Mouse (Mus musculus): Measurements from ENCODE around the gene Plekhh2.

The Plekhh2 gene

DNA sequence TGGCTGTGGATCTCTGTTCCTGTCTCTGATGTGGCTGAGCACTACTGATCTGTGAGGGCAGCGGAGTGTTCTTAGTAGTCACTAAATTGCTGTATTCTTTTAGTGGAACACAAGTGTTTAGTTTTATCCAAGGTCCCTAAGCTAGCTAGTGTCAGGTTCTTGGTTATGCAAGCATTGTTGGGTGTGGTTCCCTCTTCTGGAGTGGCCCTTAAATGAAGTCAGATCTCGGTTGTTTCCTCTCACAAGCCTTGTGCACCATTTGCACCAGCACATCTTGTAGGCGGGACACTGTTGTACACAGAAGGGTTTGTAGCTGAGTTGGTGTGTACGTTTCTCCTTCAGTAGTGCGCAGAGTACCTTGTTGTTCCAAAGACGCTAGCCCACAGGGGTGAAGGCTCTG is 126.3 kb downstream of the Plekhh2 start:
- no peak for TF ChIP-seq CTCF (conservative IDR thresholded peaks at IDR 0.05; ENCODE audit: low read length)
- TF ChIP-seq POU5F1 (IDR thresholded peaks at IDR 0.05; ENCODE audit: borderline replicate concordance, low read length), result no peak
- no peak for TF ChIP-seq NANOG (IDR thresholded peaks at IDR 0.05; ENCODE audit: borderline replicate concordance, low read length)
- H3K27me3 ChIP-seq (ENCODE audit: insufficient read depth, low read length), result no peaks in the 10 kb centered on the region
- peaks cover 48% of the 10 kb centered on the region for H3K4me1 ChIP-seq (replicated peaks; ENCODE audit: low read depth, low read length)
- no peak overlapping the region for H3K4me3 ChIP-seq (replicated peaks; ENCODE audit: low read length)
- H3K9me3 ChIP-seq (ENCODE audit: low read length), result no peaks in the 10 kb centered on the region
- no peaks in the 10 kb centered on the region for H3K36me3 ChIP-seq (ENCODE audit: insufficient read depth, low read length)

DNA sequence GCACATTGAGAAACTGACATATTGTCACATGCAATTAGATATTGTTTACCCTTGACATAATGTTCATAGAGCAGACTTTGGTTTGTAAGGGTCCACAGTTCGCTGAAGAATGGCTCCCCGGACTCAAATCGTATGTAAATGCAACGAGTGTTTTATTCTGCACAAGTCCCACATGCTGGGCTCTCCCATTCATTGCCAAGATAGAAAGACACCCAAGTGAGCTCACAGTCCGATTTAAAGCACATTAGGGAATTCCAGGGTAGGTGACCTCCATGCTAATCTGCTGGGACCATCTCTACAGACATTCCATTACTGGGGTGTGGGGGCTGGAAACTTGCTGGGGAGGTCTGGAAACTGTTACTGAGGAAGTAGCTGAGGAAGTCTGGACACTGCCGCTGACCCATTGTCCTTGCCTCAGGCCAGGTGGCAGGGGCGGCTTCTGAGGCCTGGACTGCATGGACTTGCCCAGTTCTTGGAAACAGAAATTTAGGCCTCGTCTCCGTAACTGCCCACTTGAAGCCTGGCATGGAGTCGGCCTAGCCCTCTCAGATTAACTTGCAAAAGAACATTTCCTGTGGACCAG is 128.2 kb downstream of the Plekhh2 start:
- Histone ChIP-seq H3K36me3 (ENCODE audit: insufficient read depth, low read length) (no peaks in the 10 kb centered on the region), H3K4me3 (replicated peaks; ENCODE audit: low read length) (no peak overlapping the region), H3K9me3 (ENCODE audit: low read length) (no peaks in the 10 kb centered on the region), H3K4me1 (replicated peaks; ENCODE audit: low read depth, low read length) (peaks cover 62% of the 10 kb centered on the region), H3K27me3 (ENCODE audit: insufficient read depth, low read length) (no peaks in the 10 kb centered on the region)
- TF ChIP-seq POU5F1 (IDR thresholded peaks at IDR 0.05; ENCODE audit: borderline replicate concordance, low read length) (no peak), NANOG (IDR thresholded peaks at IDR 0.05; ENCODE audit: borderline replicate concordance, low read length) (no peak), CTCF (conservative IDR thresholded peaks at IDR 0.05; ENCODE audit: low read length) (no peak)

DNA sequence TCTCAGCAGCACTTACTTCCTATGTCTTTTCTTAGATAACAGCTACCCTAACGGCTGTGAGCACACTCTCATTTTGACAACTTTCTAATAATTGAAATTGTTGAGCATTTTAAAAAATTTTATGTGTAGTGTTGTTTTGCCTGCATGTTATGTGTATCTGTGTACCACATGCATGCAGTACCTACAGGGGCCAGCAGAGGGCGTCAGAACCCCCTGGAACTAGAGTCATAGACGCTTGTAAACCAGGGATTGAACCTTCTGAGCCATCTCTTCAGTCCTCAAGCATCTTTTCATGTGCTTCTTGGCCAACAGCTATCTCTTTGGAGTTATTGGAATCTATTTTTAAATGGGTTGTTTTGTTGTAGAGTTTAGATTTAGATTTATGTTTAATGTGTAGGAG is 130.2 kb downstream of the Plekhh2 start:
- H3K4me1 ChIP-seq (replicated peaks; ENCODE audit: low read depth, low read length), result peaks cover 60% of the 10 kb centered on the region
- no peaks in the 10 kb centered on the region for H3K9me3 ChIP-seq (ENCODE audit: low read length)
- no peak for TF ChIP-seq POU5F1 (IDR thresholded peaks at IDR 0.05; ENCODE audit: borderline replicate concordance, low read length)
- peak; percentile 94 for TF ChIP-seq CTCF (conservative IDR thresholded peaks at IDR 0.05; ENCODE audit: low read length)
- H3K36me3 ChIP-seq (ENCODE audit: insufficient read depth, low read length), result no peaks in the 10 kb centered on the region
- no peak overlapping the region for H3K4me3 ChIP-seq (replicated peaks; ENCODE audit: low read length)
- no peaks in the 10 kb centered on the region for H3K27me3 ChIP-seq (ENCODE audit: insufficient read depth, low read length)

DNA sequence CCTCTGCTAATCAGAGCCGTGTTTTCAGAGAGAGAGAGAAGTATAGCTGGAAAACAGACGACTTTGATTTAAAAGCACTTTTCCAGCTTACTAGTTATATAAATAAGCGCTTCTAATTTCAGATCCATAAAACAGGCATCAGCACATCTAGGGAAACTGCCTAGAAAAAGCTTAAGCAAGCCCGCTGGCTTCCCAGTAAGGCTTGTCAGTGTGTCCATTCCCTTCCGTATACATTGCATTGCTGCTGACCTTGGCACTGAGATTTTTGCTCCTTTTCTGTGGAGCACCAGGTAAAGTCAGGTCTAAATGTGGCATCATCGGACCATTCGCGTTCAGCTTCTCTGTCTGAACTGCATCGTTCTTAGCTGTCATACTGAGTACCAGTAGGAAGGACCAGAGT is 130.6 kb downstream of the Plekhh2 start:
- Histone ChIP-seq H3K4me3 (replicated peaks; ENCODE audit: low read length) (no peak overlapping the region), H3K36me3 (ENCODE audit: insufficient read depth, low read length) (no peaks in the 10 kb centered on the region), H3K9me3 (ENCODE audit: low read length) (no peaks in the 10 kb centered on the region), H3K4me1 (replicated peaks; ENCODE audit: low read depth, low read length) (peaks cover 59% of the 10 kb centered on the region), H3K27me3 (ENCODE audit: insufficient read depth, low read length) (no peaks in the 10 kb centered on the region)
- TF ChIP-seq NANOG (IDR thresholded peaks at IDR 0.05; ENCODE audit: borderline replicate concordance, low read length) (no peak), POU5F1 (IDR thresholded peaks at IDR 0.05; ENCODE audit: borderline replicate concordance, low read length) (no peak), CTCF (conservative IDR thresholded peaks at IDR 0.05; ENCODE audit: low read length) (no peak)

DNA sequence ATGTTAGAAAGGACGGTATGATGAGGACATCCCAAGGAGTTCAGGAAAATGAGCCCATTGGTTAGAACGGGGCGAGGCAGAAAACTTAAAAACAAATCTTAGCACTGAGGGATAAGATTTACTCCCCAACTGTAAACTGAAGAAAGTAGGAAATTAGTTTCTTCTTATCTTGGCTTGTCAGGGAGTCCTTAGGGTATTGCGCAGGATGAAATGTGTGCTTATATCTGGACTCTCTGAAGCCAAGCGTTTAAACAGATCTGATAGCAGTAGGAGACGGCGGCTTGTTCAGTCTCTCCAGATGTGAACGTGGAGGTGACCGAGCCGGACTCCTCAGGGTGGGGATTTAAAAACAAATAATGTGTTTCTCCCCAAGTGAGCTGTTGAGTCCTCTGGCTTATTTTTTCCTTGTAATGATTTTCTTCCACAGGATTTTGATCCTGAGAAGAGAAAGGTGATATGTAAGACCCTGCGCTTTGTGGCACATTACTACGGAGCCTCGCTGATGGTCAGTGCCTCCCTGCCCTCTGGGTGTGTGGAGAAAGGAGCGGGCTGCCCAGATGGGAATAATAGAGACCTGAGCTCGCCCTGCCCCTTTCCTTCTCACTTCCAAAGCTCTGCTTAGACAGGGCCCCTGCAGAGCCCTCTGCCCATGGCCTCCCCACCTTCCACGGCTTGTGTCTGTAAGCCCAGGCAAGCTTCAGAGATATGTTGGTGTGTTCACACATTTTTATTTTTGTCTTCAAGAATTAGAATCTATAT is 132.8 kb downstream of the Plekhh2 start:
- Histone ChIP-seq H3K36me3 (ENCODE audit: insufficient read depth, low read length) (no peaks in the 10 kb centered on the region), H3K4me3 (replicated peaks; ENCODE audit: low read length) (no peak overlapping the region), H3K9me3 (ENCODE audit: low read length) (no peaks in the 10 kb centered on the region), H3K27me3 (ENCODE audit: insufficient read depth, low read length) (no peaks in the 10 kb centered on the region), H3K4me1 (replicated peaks; ENCODE audit: low read depth, low read length) (peaks cover 42% of the 10 kb centered on the region)
- TF ChIP-seq CTCF (conservative IDR thresholded peaks at IDR 0.05; ENCODE audit: low read length) (no peak), NANOG (IDR thresholded peaks at IDR 0.05; ENCODE audit: borderline replicate concordance, low read length) (no peak), POU5F1 (IDR thresholded peaks at IDR 0.05; ENCODE audit: borderline replicate concordance, low read length) (no peak)

DNA sequence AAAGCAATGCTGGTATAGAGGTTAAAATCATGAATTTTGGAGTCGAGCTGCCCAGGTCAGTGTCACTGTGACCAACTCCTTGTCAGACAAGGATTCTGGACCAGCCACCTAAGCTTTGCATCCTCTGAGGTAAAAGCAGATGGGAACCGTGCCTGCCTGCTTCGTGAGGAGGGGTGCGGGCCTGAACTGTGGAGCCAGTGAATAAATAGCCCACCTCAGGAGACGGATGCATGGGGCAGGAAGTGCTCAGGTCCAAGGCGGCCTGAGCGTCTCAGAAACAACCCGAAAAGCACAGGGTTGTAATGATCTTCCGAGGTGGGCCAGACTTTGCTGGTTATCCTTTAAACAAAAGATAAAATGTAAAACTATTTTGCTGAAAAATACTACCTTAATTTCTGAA is 133.4 kb downstream of the Plekhh2 start:
- Histone ChIP-seq H3K9me3 (ENCODE audit: low read length) (no peaks in the 10 kb centered on the region), H3K4me3 (replicated peaks; ENCODE audit: low read length) (no peak overlapping the region), H3K36me3 (ENCODE audit: insufficient read depth, low read length) (no peaks in the 10 kb centered on the region), H3K27me3 (ENCODE audit: insufficient read depth, low read length) (no peaks in the 10 kb centered on the region), H3K4me1 (replicated peaks; ENCODE audit: low read depth, low read length) (peaks cover 36% of the 10 kb centered on the region)
- TF ChIP-seq POU5F1 (IDR thresholded peaks at IDR 0.05; ENCODE audit: borderline replicate concordance, low read length), result no peak
- TF ChIP-seq NANOG (IDR thresholded peaks at IDR 0.05; ENCODE audit: borderline replicate concordance, low read length), result no peak
- no peak for TF ChIP-seq CTCF (conservative IDR thresholded peaks at IDR 0.05; ENCODE audit: low read length)

DNA sequence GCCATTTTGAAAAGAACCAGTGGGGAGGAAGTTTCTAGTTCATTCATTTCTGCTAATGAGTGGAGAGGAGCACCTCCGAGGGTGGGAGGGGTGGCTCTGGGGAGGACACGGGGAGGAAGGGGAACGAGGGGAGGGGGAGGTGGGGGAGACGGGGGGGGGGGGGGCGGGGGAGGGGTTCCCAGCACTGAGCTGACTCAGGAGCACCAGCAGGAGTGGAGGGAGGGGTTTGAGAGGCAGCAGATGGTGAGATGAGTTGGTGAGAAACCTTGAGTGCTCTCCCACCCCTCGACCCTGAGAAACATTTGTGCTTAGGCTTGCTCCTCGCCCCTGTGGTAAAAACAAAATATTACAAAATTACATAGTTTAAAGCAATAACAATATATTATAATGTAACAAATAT is 134.2 kb downstream of the Plekhh2 start:
- no peaks in the 10 kb centered on the region for H3K9me3 ChIP-seq (ENCODE audit: low read length)
- TF ChIP-seq NANOG (IDR thresholded peaks at IDR 0.05; ENCODE audit: borderline replicate concordance, low read length) (no peak), POU5F1 (IDR thresholded peaks at IDR 0.05; ENCODE audit: borderline replicate concordance, low read length) (no peak), CTCF (conservative IDR thresholded peaks at IDR 0.05; ENCODE audit: low read length) (no peak)
- no peak overlapping the region for H3K4me3 ChIP-seq (replicated peaks; ENCODE audit: low read length)
- H3K4me1 ChIP-seq (replicated peaks; ENCODE audit: low read depth, low read length), result peaks cover 33% of the 10 kb centered on the region
- H3K36me3 ChIP-seq (ENCODE audit: insufficient read depth, low read length), result no peaks in the 10 kb centered on the region
- no peaks in the 10 kb centered on the region for H3K27me3 ChIP-seq (ENCODE audit: insufficient read depth, low read length)

DNA sequence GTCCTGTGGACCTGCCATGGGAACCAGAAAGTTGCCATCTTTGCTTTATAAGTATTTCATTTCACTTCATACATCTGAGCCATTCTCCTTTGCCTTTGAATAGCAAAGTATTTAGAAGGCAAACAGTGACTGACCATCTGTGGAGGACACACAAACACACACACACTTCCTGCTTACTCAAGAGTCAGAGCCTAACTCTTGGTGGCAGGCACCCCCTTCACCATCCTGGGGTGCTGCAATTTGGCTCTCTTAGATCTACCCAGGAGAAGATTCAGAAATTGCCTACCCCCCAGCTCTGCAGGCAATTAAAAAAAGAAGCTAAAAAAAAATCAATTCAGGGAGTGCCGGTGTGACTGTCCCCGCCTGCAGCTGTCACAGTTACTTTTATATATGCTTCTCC is 134.8 kb downstream of the Plekhh2 start:
- H3K36me3 ChIP-seq (ENCODE audit: insufficient read depth, low read length), result no peaks in the 10 kb centered on the region
- no peaks in the 10 kb centered on the region for H3K9me3 ChIP-seq (ENCODE audit: low read length)
- no peak overlapping the region for H3K4me3 ChIP-seq (replicated peaks; ENCODE audit: low read length)
- no peaks in the 10 kb centered on the region for H3K27me3 ChIP-seq (ENCODE audit: insufficient read depth, low read length)
- H3K4me1 ChIP-seq (replicated peaks; ENCODE audit: low read depth, low read length), result peaks cover 33% of the 10 kb centered on the region
- TF ChIP-seq CTCF (conservative IDR thresholded peaks at IDR 0.05; ENCODE audit: low read length) (no peak), POU5F1 (IDR thresholded peaks at IDR 0.05; ENCODE audit: borderline replicate concordance, low read length) (no peak), NANOG (IDR thresholded peaks at IDR 0.05; ENCODE audit: borderline replicate concordance, low read length) (no peak)
